Mouse (Mus musculus) CH12.LX (cell line): ENCODE results near the gene Dnaaf1.

Source experiments
- CTCF ChIP-seq, 2 experiments: IDR thresholded peaks in 1 of 2; conservative IDR thresholded peaks in 1 of 2; 2 replicates each; pipeline ENCODE4 v1.5.1; 2011 to 2012; ENCODE audit warnings: low read depth in 2 of 2, low read length in 2 of 2, improper control_type of control experiment in 1 of 2, inconsistent platforms in 1 of 2, mild to moderate bottlenecking in 1 of 2, moderate library complexity in 1 of 2
- JUND ChIP-seq: conservative IDR thresholded peaks from 2 replicates; pipeline ENCODE4 v1.6.1; 2011; ENCODE audit warnings: low read depth, low read length, improper control_type of control experiment
- MAX ChIP-seq: IDR thresholded peaks from 2 replicates; pipeline ENCODE4 v1.6.1; 2011; ENCODE audit warnings: low read length, improper control_type of control experiment
- POLR2A ChIP-seq: IDR thresholded peaks from 2 replicates; pipeline ENCODE4 v1.6.1; 2011; ENCODE audit warnings: low read depth, mild to moderate bottlenecking, improper control_type of control experiment, low read length
- SMC3 ChIP-seq: IDR thresholded peaks from 2 replicates; pipeline ENCODE4 v1.6.1; 2011; ENCODE audit warnings: low read depth, low read length, improper control_type of control experiment
- USF1 ChIP-seq: IDR thresholded peaks from 2 replicates; pipeline ENCODE4 v1.6.1; 2014; ENCODE audit warnings: low read depth, mild to moderate bottlenecking, inconsistent platforms, low read length, improper control_type of control experiment

GRCm38 (mm10) chr8:119590348-119590747, 15.3 kb downstream of the Dnaaf1 start:
- TF ChIP-seq USF1 (no peak), SMC3 (no peak), POLR2A (no peak), JUND (no peak), MAX (no peak), CTCF (conservative IDR thresholded peaks at IDR 0.05 in 1 of 2, IDR thresholded peaks at IDR 0.05 in 1 of 2; ENCODE audit: low read depth in 2 of 2, low read length in 2 of 2) (no peak)
